Mouse (Mus musculus) adrenal gland, adult 8-10 months (tissue): ENCODE data around the gene Tnfsf15. TPM values are rescaled to one million over a fixed set of nuclear protein-coding genes. Genes with fewer than 3 reads are reported as not detected.

Source experiments
- DNase-seq: peaks from one replicate; pipeline ENCODE4 v3.0.0; 2022
- total RNA-seq, 4 experiments: library from RNA; stranded (reverse); gene quantifications; 2 replicates each; pipeline ENCODE4 v1.2.4; 2022

Tnfsf15 gene
- total RNA-seq = under 1 TPM; 0.34 to 0.83 (median 0.36) TPM

- peak; percentile 6 for DNase-seq
Measured at GRCm38 (mm10) chr4:63744693-63745171, at the start of gene Tnfsf15. Gene Tnfsf15, minus strand, starts transcription at chr4:63745113.

GRCm38 (mm10) chr4:63792328-63792727 lies 47.4 kb upstream of the Tnfsf15 start:
- no peak for DNase-seq

- no peak for DNase-seq
Measured at GRCm38 (mm10) chr4:63785466-63785865, 40.6 kb upstream of the Tnfsf15 start.

- DNase-seq = no peak
Measured at GRCm38 (mm10) chr4:63783826-63784225, 38.9 kb upstream of the Tnfsf15 start.

DNA sequence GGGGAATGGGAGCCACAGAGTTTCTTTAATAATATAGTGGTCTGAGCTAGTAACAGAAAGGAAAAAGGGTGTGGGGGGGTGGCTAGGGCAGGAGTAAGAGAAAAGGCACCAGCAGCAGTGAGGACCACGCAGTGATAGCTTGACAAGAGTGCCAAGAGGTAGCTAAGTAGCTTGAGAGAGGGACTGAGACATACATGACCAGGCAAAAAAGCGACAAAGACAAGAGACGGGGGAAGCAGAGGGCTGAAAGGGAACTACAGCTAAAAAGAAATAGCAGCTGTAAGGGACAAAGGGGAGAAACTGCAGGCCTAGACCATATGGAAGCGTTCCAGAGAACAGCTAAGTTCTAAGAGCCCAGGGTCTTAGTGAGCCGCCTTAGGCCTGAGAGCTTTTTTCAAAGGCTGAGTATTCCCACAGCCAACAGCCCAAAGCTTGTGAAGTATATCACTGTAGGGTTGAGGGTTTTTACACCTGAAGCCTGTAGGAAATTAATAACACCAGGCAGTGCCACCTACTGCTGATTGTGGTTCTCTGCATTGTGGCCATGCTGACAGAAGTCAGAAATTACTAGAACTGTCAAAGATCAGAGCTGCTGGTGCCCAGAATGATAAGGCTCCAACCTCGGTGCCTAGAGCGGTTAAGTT lies 38.2 kb upstream of the Tnfsf15 start:
- no peak for DNase-seq

- DNase-seq = no peak
Measured at GRCm38 (mm10) chr4:63777223-63777622, 32.3 kb upstream of the Tnfsf15 start.

GRCm38 (mm10) chr4:63773306-63774090 lies 28.6 kb upstream of the Tnfsf15 start:
- no peak for DNase-seq

- no peak for DNase-seq
Measured at GRCm38 (mm10) chr4:63772514-63772913, 27.6 kb upstream of the Tnfsf15 start.

GRCm38 (mm10) chr4:63771291-63771690 lies 26.4 kb upstream of the Tnfsf15 start:
- no peak for DNase-seq

- no peak for DNase-seq
Measured at GRCm38 (mm10) chr4:63769161-63769560, 24.2 kb upstream of the Tnfsf15 start.

- DNase-seq = no peak
Measured at GRCm38 (mm10) chr4:63765050-63765449, 20.1 kb upstream of the Tnfsf15 start.

DNA sequence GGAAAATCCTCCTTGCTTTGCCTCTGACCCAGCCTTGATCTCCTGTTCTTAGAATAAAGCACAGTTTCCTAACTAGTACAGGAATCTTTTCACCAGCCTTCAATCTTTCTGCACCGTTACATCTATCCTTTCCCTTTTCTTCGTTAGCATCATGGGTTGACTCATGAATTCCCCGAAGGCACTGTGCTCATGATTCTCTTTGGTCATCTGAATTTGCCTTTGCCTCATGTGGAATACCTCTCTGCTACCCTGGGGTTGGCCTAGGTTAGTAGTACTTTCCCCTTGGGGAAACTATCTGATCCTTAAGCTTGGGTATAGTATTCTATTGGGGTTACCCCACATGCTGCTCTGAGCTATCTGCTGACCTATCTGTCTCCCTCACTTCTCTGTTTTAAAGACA lies 15.0 kb upstream of the Tnfsf15 start:
- DNase-seq = no peak

GRCm38 (mm10) chr4:63757527-63758154 lies 12.7 kb upstream of the Tnfsf15 start:
- DNase-seq = no peak

- DNase-seq = no peak
Measured at GRCm38 (mm10) chr4:63756072-63756471, 11.2 kb upstream of the Tnfsf15 start.

- DNase-seq = no peak
Measured at GRCm38 (mm10) chr4:63754467-63755020, 9.6 kb upstream of the Tnfsf15 start.

DNA sequence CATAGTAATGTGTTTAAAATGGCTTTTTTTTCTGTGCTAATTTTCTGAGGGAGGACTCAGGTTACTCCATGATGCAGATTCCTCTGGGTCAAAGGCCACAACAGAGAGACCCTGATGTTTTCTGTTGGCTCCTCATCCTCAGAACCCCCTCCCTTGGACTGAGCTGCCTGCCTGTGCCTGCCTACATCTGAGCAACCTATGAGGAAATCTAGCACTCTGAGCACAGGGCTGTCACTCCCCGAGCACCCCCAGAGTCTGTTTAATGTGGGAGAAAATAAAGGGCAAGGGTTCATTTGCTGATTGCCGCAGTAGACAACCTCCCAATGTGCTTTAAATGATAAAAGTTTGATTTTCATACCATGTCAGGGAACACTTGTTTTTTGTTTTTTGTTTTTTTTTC lies 8.9 kb upstream of the Tnfsf15 start:
- no peak for DNase-seq

DNA sequence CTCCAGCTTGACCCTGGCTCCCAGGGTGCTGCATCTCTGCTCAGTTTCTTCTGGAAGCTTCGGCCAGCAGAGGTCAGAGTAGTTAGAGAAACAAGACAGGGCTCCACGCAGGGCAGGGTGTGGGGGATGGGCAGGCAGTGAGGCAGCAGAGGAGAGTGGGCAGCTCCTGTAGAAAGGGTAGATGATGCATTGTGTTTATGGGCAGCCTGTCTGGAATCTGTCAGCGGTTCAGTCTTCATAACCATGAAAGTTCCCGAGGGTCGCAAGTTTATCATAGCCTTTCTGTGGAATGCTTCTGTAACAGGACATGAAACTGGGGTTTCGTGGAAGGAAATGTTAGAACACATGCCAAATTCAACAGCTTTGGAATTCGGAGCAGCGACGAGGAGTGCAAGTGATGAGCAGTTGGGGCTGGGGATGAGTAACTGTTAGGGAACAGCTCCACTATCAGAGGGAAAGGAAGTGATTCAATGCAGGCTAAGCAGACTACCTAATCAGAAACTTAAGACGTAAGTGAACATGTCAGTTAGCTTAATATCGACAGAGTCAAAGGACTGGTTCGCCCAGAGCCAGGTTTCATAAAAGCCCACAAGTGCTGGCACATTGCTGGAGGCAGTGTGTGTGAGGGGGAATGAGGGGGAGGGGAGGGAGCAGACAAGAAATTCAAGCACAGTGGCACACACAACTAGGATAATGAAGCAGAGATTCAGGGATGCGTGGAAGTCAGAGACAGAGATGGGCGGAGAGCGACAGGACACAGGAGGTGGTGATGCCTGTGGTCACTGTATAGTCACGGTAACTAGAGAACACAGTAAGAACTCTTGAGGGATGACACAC lies 8.0 kb upstream of the Tnfsf15 start:
- peak; percentile 28 for DNase-seq

- DNase-seq = no peak
Measured at GRCm38 (mm10) chr4:63748061-63748730, 3.3 kb upstream of the Tnfsf15 start.

- DNase-seq = no peak
Measured at GRCm38 (mm10) chr4:63745271-63745670, 358 bp upstream of the Tnfsf15 start.

GRCm38 (mm10) chr4:63743660-63744059 lies 1.3 kb downstream of the Tnfsf15 start:
- no peak for DNase-seq

DNA sequence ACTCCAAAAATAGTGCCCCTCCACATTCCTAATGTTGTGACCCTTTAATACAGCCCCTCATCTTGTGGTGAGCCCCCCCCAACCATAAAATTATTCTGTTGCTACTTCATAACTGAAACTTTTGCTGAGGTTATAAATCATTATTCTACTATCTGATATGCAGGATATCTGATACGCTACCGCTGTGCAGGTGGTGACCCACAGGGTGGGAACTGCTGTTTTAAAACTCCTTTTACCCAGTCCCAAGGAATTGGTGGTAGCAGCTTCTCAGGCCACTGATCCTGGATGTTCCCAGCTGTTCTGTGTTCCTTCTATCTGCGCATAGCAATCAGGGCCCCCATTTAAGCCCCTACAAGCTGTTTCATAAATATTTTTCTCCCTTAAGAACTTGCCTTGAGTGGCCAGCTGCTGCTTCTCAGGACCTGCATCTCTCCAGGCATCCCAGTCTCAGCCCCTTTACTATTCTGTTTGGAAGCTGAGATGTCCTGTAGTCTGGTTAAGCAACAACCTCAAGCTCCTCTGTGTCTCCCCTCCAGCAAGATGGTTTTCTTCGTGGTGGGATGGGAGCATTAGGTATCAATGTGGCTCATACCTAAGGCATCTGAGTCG lies 2.0 kb downstream of the Tnfsf15 start:
- DNase-seq = no peak
